ENCODE assay signal across 18 mouse cellular contexts in genomic region chr4:136811596-136811995, GRCm38 (mm10). TPM values are rescaled to one million over a fixed set of nuclear protein-coding genes. Genes with fewer than 3 reads are reported as not detected.
DNase-seq lines count a peak whose midpoint lies in the region; ATAC-seq lines count a peak whose summit lies in the region.
"Had no signal": no experiment of that assay in that cellular context is flagged by ENCODE, and none has a peak within 500 bp of the region (broad histone marks: within the 10 kb centered on the region; RNA-seq: fewer than 3 reads in every experiment).

No protein-coding gene starts in this region.

- DNase-seq in heart, adult 11 months = no peak
- no peak for DNase-seq in urinary bladder, postnatal 10 days (ENCODE audit: low spot score)
- DNase-seq in frontal cortex, postnatal 10 days (ENCODE audit: low spot score in 2 of 2) = no peak
- DNase-seq: adrenal gland, postnatal 10 days; cerebellum, adult 11-12 months; cerebellum, postnatal 25 days; kidney, adult 8-10 months; kidney, postnatal 4 days; liver; liver, postnatal 0 days; lung, postnatal 14 days had no signal

- no peaks in the 10 kb centered on the region for H3K9me3 ChIP-seq in heart, embryonic 12.5 days (replicated peaks)
- no peaks in the 10 kb centered on the region for H3K9me3 ChIP-seq in midbrain, embryonic 13.5 days
- H3K9me3 ChIP-seq in midbrain, embryonic 16.5 days (replicated peaks; ENCODE audit: control insufficient read depth, low read length, poor library complexity, severe bottlenecking) = no peaks in the 10 kb centered on the region
- no peaks in the 10 kb centered on the region for H3K9me3 ChIP-seq in hindbrain, embryonic 12.5 days (replicated peaks)
- H3K9me3 ChIP-seq: embryonic facial prominence, embryonic 13.5 days; hindbrain, embryonic 15.5 days; neural tube, embryonic 12.5 days had no signal

- ATAC-seq in heart, embryonic 12.5 days (ENCODE audit: insufficient number of reproducible peaks, low FRiP score) = peak; percentile 26; the same call in 1 of the 2 replicates
- ATAC-seq in midbrain, embryonic 13.5 days = no peak
- no peak for ATAC-seq in midbrain, embryonic 16.5 days
- no peak for ATAC-seq in hindbrain, embryonic 12.5 days (ENCODE audit: low FRiP score)
- ATAC-seq: liver, postnatal 0 days had no signal

- 35% methylated on average over 6 of the region's 6 CpGs for WGBS in heart, embryonic 12.5 days
- WGBS in midbrain, embryonic 13.5 days = 2% methylated on average over 6 of the region's 6 CpGs
- WGBS in midbrain, embryonic 16.5 days = 17% methylated on average over 6 of the region's 6 CpGs
- 11% methylated on average over 6 of the region's 6 CpGs for WGBS in hindbrain, embryonic 12.5 days

- no peaks in the 10 kb centered on the region for H3K27me3 ChIP-seq in heart, embryonic 12.5 days (replicated peaks)
- H3K27me3 ChIP-seq in midbrain, embryonic 13.5 days = no peaks in the 10 kb centered on the region
- H3K27me3 ChIP-seq in midbrain, embryonic 16.5 days (ENCODE audit: control insufficient read depth, insufficient read depth, low read depth, low read length) = no peaks in the 10 kb centered on the region
- no peaks in the 10 kb centered on the region for H3K27me3 ChIP-seq in hindbrain, embryonic 12.5 days
- H3K27me3 ChIP-seq: embryonic facial prominence, embryonic 13.5 days; hindbrain, embryonic 15.5 days; neural tube, embryonic 12.5 days had no signal

- no peak overlapping the region for H3K9ac ChIP-seq in heart, embryonic 12.5 days
- no peak overlapping the region; the same call in 1 of the 2 replicates for H3K9ac ChIP-seq in midbrain, embryonic 13.5 days (replicated peaks)
- no peak overlapping the region for H3K9ac ChIP-seq in midbrain, embryonic 16.5 days (ENCODE audit: low read depth, low read length)
- H3K9ac ChIP-seq in hindbrain, embryonic 12.5 days = peak overlapping the region; percentile 35; the same call in 1 of the 2 replicates
- H3K9ac ChIP-seq: embryonic facial prominence, embryonic 13.5 days; hindbrain, embryonic 15.5 days; liver, postnatal 0 days; neural tube, embryonic 12.5 days had no signal

- H3K36me3 ChIP-seq in heart, embryonic 12.5 days = no peaks in the 10 kb centered on the region
- 0 out of 2 replicates have a peak, but pooled peaks cover 6% of the 10 kb centered on the region for H3K36me3 ChIP-seq in midbrain, embryonic 13.5 days
- H3K36me3 ChIP-seq in midbrain, embryonic 16.5 days (ENCODE audit: control insufficient read depth, insufficient read depth, low read length) = no peaks in the 10 kb centered on the region
- H3K36me3 ChIP-seq in hindbrain, embryonic 12.5 days = no peaks in the 10 kb centered on the region
- H3K36me3 ChIP-seq: embryonic facial prominence, embryonic 13.5 days; hindbrain, embryonic 15.5 days had no signal

- H3K4me2 ChIP-seq in heart, embryonic 12.5 days = no peak overlapping the region
- H3K4me2 ChIP-seq in midbrain, embryonic 13.5 days (replicated peaks) = no peak overlapping the region
- no peak overlapping the region for H3K4me2 ChIP-seq in midbrain, embryonic 16.5 days (ENCODE audit: low read length)
- H3K4me2 ChIP-seq in hindbrain, embryonic 12.5 days (replicated peaks) = no peak overlapping the region
- H3K4me2 ChIP-seq: embryonic facial prominence, embryonic 13.5 days; hindbrain, embryonic 15.5 days; neural tube, embryonic 12.5 days had no signal

- no peak overlapping the region for H3K4me3 ChIP-seq in heart, embryonic 12.5 days
- no peak overlapping the region for H3K4me3 ChIP-seq in midbrain, embryonic 13.5 days (replicated peaks)
- H3K4me3 ChIP-seq in midbrain, embryonic 16.5 days (ENCODE audit: low read depth, low read length) = no peak overlapping the region
- H3K4me3 ChIP-seq in hindbrain, embryonic 12.5 days = no peak overlapping the region
- H3K4me3 ChIP-seq: embryonic facial prominence, embryonic 13.5 days; hindbrain, embryonic 15.5 days; neural tube, embryonic 12.5 days had no signal

- peaks cover 33% of the 10 kb centered on the region for H3K4me1 ChIP-seq in heart, embryonic 12.5 days (replicated peaks)
- H3K4me1 ChIP-seq in midbrain, embryonic 13.5 days (replicated peaks) = peaks cover 92% of the 10 kb centered on the region
- H3K4me1 ChIP-seq in midbrain, embryonic 16.5 days (ENCODE audit: control insufficient read depth, insufficient read depth, low read length) = peaks cover 38% of the 10 kb centered on the region
- peaks cover 82% of the 10 kb centered on the region for H3K4me1 ChIP-seq in hindbrain, embryonic 12.5 days

- H3K27ac ChIP-seq in heart, embryonic 12.5 days (ENCODE audit: poor library complexity, severe bottlenecking) = no peak overlapping the region
- peak overlapping the region; percentile 14 for H3K27ac ChIP-seq in midbrain, embryonic 13.5 days
- H3K27ac ChIP-seq in midbrain, embryonic 16.5 days (ENCODE audit: low read length) = no peak overlapping the region
- no peak overlapping the region for H3K27ac ChIP-seq in hindbrain, embryonic 12.5 days
- H3K27ac ChIP-seq: embryonic facial prominence, embryonic 13.5 days; hindbrain, embryonic 15.5 days; neural tube, embryonic 12.5 days had no signal

RNA-seq across cellular contexts. Expression of gene Ephb2, which starts 24.2 kb away (rescaled TPM):
- 1.5 and 2.1 TPM in 2 replicates for polyA plus RNA-seq in heart, embryonic 12.5 days (2016; fragmentation: Nextera tagmentation; extraction: Ambion mirVana)
- polyA plus RNA-seq in midbrain, embryonic 13.5 days (2015; fragmentation: Nextera tagmentation; extraction: Ambion mirVana) = 20.3 and 25.0 TPM in 2 replicates
- polyA plus RNA-seq in midbrain, embryonic 16.5 days (2015; fragmentation: Nextera tagmentation; extraction: Ambion mirVana) = 13.1 and 17.5 TPM in 2 replicates
- polyA plus RNA-seq in hindbrain, embryonic 12.5 days (2016; fragmentation: Nextera tagmentation; extraction: Ambion mirVana) = 25.4 and 30.8 TPM in 2 replicates
